Mouse (Mus musculus) hindbrain, postnatal 0 days (tissue): Measurements from ENCODE around the gene Gm3685. TPM values are rescaled to one million over a fixed set of nuclear protein-coding genes. Genes with fewer than 3 reads are reported as not detected.
"Not testable (repeated sequence)": the region's sequence is repeated elsewhere in the genome, so short reads cannot be mapped to it uniquely, and the experiment has no call there.

Source experiments
- ATAC-seq: fragments of 200-750 bp; cut with Nextera tagmentation; 2 replicates; pipeline ENCODE4 v1.8.0; 2017; ENCODE audit warnings: mild to moderate bottlenecking, moderate TSS enrichment, moderate library complexity
- DNase-seq: peaks from one replicate; pipeline ENCODE4 v3.0.0-alpha.2; 2015; ENCODE audit warnings: low spot score
- H3K27ac ChIP-seq: fragments of 300-500 bp; sonication (generic); 2 replicates; pipeline ENCODE4 v1.5.1; 2014; ENCODE audit warnings: mild to moderate bottlenecking
- H3K27me3 ChIP-seq: fragments of 300-500 bp; sonication (generic); 2 replicates; pipeline ENCODE4 v1.6.1; 2014; ENCODE audit warnings: low read length, mixed read lengths; ENCODE audit not compliant: insufficient read depth
- H3K36me3 ChIP-seq: fragments of 300-500 bp; sonication (generic); 2 replicates; pipeline ENCODE4 v1.6.1; 2014; ENCODE audit warnings: low read length, mixed read lengths; ENCODE audit not compliant: insufficient read depth
- H3K4me1 ChIP-seq: fragments of 300-500 bp; sonication (generic); 2 replicates; pipeline ENCODE4 v1.6.1; 2014; ENCODE audit warnings: antibody characterized with exemption, low read length, mixed read lengths; ENCODE audit not compliant: insufficient read depth
- H3K4me2 ChIP-seq: fragments of 300-500 bp; sonication (generic); 2 replicates; pipeline ENCODE4 v1.6.1; 2014; ENCODE audit warnings: low read depth, mild to moderate bottlenecking, low read length, moderate library complexity, mixed read lengths
- H3K4me3 ChIP-seq: fragments of 300-500 bp; sonication (generic); 2 replicates; pipeline ENCODE4 v1.5.1; 2014; ENCODE audit warnings: low read length
- H3K9ac ChIP-seq: fragments of 300-500 bp; sonication (generic); replicated peaks from 2 replicates; pipeline ENCODE4 v1.6.1; 2014; ENCODE audit warnings: mild to moderate bottlenecking, low read length, moderate library complexity, mixed read lengths
- H3K9me3 ChIP-seq: fragments of 300-500 bp; sonication (generic); 2 replicates; pipeline ENCODE4 v1.6.1; 2016; ENCODE audit warnings: low read length, mixed read lengths
- CTCF ChIP-seq: IDR thresholded peaks from 2 replicates; pipeline ENCODE4 v1.5.1; 2016; ENCODE audit warnings: antibody characterized with exemption, control low read depth, low read depth
- WGBS: fragments of 180-500 bp; shearing (Covaris S2); extraction: QIAGEN DNeasy Blood & Tissue Kit; methylation state at CpG from one replicate; pipeline ENCODE4 v1.1.7; 2014; 5-methylcytosine and 5-hydroxymethylcytosine counted together
- polyA plus RNA-seq: library from polyadenylated mRNA; unstranded; fragments of >200 nt; fragmentation: Nextera tagmentation; extraction: Ambion mirVana; gene quantifications from 2 replicates; pipeline ENCODE4 v1.2.1, GENCODE M21; 2015
- total RNA-seq: library from RNA; depleted of rRNA; stranded (reverse); fragments of >200 nt; gene quantifications from 2 replicates; pipeline ENCODE4 v1.2.3, GENCODE M21; 2014; rRNA removed

Gm3685 gene
- not detected in 2 replicates for total RNA-seq
- not detected in 2 replicates for polyA plus RNA-seq

DNA sequence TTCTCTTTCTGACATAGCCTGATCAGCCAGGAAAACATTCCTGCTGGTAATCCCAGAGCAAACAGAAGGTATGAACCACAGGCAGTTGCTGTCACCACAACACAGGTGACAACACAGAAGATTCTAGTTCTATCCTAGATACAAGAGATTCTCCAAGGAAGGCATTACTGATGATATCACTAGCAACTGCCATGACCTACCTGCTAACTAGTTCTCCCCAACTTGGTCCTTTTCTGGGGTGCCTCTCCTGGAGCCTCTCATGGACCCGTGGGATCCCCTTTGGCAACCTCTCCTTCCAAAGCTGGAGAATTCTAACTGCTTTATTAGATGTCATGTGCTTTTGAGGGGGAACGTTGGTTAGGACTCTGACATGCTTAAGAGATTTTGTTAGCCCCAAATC lies at the start of gene Gm3685:
Gene Gm3685, minus strand, starts transcription at position 101 of the 400 bp plus-strand sequence.
- not testable (repeated sequence) for H3K4me2 ChIP-seq, H3K4me3 ChIP-seq, H3K9ac ChIP-seq, H3K36me3 ChIP-seq, DNase-seq, H3K4me1 ChIP-seq, H3K9me3 ChIP-seq, ATAC-seq, H3K27ac ChIP-seq, H3K27me3 ChIP-seq
- no CpG with 5 or more reads among the region's 2 CpGs for WGBS

DNA sequence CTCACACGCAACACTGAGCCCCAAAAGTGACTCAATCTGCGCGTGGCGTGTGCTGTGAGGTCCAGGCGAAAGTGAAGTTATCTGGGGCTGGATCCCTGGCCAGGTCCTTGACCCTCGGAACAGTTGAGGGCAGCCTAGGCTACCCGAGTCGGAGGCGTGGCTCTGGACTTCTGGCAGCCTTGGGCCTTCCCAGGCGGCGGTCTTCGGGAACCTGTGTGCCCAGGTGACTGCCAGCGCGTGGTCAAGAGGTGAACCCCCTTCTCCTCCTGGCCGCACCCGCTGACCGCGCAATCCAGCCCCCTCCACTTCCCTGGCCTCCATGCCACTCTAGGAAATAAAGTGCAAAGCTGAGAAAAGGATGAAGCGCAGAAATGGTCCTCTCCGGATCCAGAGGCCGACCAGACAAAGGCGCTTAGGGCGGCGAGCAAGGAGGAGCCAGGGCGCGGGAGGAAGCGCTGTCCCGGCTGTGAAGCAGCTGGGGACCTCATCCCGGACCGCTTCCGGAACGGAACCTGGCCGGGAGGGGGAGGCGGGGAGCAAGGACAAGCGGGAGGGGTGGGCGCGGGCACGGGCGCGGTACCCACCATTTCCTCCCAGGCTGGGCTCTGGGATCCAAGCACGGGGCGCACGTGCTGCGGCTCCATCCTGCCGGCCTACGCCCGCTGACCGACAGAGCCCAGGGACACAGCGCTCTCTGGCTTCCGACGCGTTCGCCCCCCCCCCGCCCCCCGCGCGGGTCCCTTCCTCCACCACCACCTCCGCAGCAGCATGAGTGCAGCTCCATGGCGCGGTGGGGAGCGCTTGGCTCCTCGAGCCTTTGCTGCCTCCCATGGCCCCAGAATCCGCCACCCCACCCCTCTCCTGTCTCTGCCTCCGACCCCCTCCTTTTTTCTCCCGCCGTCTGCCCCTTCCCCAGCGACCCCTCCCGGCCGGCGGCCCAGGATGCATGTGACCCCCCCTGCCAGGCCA lies 17.7 kb downstream of the Gm3685 start, which contains the start of gene Gm10406:
Gene Gm10406, minus strand, starts transcription at position 669 of the 969 bp plus-strand sequence.
- H3K4me1 ChIP-seq, H3K36me3 ChIP-seq, ATAC-seq, H3K27me3 ChIP-seq, H3K9me3 ChIP-seq: not testable (repeated sequence)
- WGBS, result under 1% methylated on average over 37 of the region's 70 CpGs
- Histone ChIP-seq H3K4me2 (peak within 1 kb of the TSS; percentile 60), H3K9ac (peak within 1 kb of the TSS; percentile 38; the same call in 1 of the 2 replicates), H3K27ac (peak within 1 kb of the TSS; percentile 56; the same call in 1 of the 2 replicates), H3K4me3 (peak within 1 kb of the TSS; percentile 41)
- peak; percentile 8 for DNase-seq

DNA sequence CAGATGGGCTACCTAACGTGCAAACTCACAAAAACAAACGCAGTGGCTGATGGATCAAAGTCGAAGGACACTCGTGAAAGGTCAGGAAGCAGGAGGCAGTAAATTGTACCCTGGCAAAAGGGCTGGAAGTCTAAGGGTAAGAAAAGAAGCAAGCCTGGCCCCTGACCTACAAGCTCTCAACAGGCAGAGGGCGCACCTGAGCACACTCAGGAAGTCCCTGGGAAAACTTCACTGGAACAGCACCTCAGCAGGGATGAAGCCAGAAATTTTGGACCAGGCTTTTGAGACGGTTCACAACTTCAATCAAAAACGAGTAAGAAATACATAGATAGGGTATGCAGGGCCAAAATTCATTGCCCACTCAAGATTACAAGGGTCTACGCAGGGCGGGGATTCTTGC lies 18.5 kb downstream of the Gm3685 start:
- not testable (repeated sequence) for H3K27me3 ChIP-seq, DNase-seq, H3K4me1 ChIP-seq, H3K9me3 ChIP-seq, ATAC-seq, H3K36me3 ChIP-seq, H3K9ac ChIP-seq, H3K27ac ChIP-seq
- WGBS, result 5% methylated on average over 9 of the region's 9 CpGs
- Histone ChIP-seq H3K4me2 (peak overlapping the region; percentile 60; the same call in 1 of the 2 replicates), H3K4me3 (peak overlapping the region; percentile 41)
- TF ChIP-seq CTCF, result peak; percentile 58

Other genes with a start within 250 kb of the Gm3685 start
- gene Gm3642, start 204.7 kb downstream of the Gm3685 start, total RNA-seq, result not detected in 2 replicates
- not detected in 2 replicates for gene Gm3642, start 204.7 kb downstream of the Gm3685 start, polyA plus RNA-seq
- 5.2 and 6.8 TPM in 2 replicates for gene Gm3667, start 155.0 kb downstream of the Gm3685 start, total RNA-seq
- gene Gm3667, start 155.0 kb downstream of the Gm3685 start, polyA plus RNA-seq, result 11.2 and 13.7 TPM in 2 replicates
- gene Gm6356, start 71.2 kb downstream of the Gm3685 start, total RNA-seq, result not detected in 2 replicates
- gene Gm6356, start 71.2 kb downstream of the Gm3685 start, polyA plus RNA-seq, result not detected in 2 replicates
- 1.9 and 2.8 TPM in 2 replicates for gene Gm10406, start 17.5 kb downstream of the Gm3685 start, total RNA-seq
- 3.9 and 4.4 TPM in 2 replicates for gene Gm10406, start 17.5 kb downstream of the Gm3685 start, polyA plus RNA-seq
- 5.1 and 5.2 TPM in 2 replicates for gene Gm3696, start 55.7 kb upstream of the Gm3685 start, total RNA-seq
- gene Gm3696, start 55.7 kb upstream of the Gm3685 start, polyA plus RNA-seq, result 5.5 and 7.1 TPM in 2 replicates
- gene Gm6676, start 80.4 kb upstream of the Gm3685 start, total RNA-seq, result not detected in 2 replicates
- not detected in 2 replicates for gene Gm6676, start 80.4 kb upstream of the Gm3685 start, polyA plus RNA-seq
- gene Gm3512, start 129.6 kb upstream of the Gm3685 start, total RNA-seq, result 4.6 and 5.0 TPM in 2 replicates
- gene Gm3512, start 129.6 kb upstream of the Gm3685 start, polyA plus RNA-seq, result 7.8 and 9.2 TPM in 2 replicates
- not detected in 2 replicates for gene Gm16434, start 149.6 kb upstream of the Gm3685 start, total RNA-seq
- not detected in 2 replicates for gene Gm16434, start 149.6 kb upstream of the Gm3685 start, polyA plus RNA-seq
- not detected in 2 replicates for gene Gm3727, start 219.7 kb upstream of the Gm3685 start, total RNA-seq
- not detected in 2 replicates for gene Gm3727, start 219.7 kb upstream of the Gm3685 start, polyA plus RNA-seq